Mouse (Mus musculus) lung, embryonic 15.5 days (tissue): ENCODE results near the gene Banp. TPM values are rescaled to one million over a fixed set of nuclear protein-coding genes. Genes with fewer than 3 reads are reported as not detected.

Experiments
- ATAC-seq: fragments of 200-750 bp; cut with Nextera tagmentation; 2 replicates; pipeline ENCODE4 v1.8.0; 2017; ENCODE audit warnings: moderate number of reproducible peaks, borderline replicate concordance; ENCODE audit not compliant: low FRiP score, low TSS enrichment; ENCODE audit errors: extremely low read depth
- H3K27ac ChIP-seq: fragments of 300-500 bp; sonication (generic); 2 replicates; pipeline ENCODE4 v1.5.1; 2015; ENCODE audit warnings: moderate library complexity, mild to moderate bottlenecking, inconsistent platforms
- H3K27me3 ChIP-seq: fragments of 300-500 bp; sonication (generic); 2 replicates; pipeline ENCODE4 v1.6.1; 2015; ENCODE audit warnings: inconsistent platforms
- H3K36me3 ChIP-seq: fragments of 300-500 bp; sonication (generic); 2 replicates; pipeline ENCODE4 v1.6.1; 2015; ENCODE audit warnings: inconsistent platforms
- H3K4me1 ChIP-seq: fragments of 300-500 bp; sonication (generic); 2 replicates; pipeline ENCODE4 v1.6.1; 2015; ENCODE audit warnings: inconsistent platforms
- H3K4me2 ChIP-seq: fragments of 300-500 bp; sonication (generic); 2 replicates; pipeline ENCODE4 v1.6.1; 2015; ENCODE audit warnings: inconsistent platforms, mild to moderate bottlenecking, moderate library complexity
- H3K4me3 ChIP-seq: fragments of 300-500 bp; sonication (generic); 2 replicates; pipeline ENCODE4 v1.5.1; 2015; ENCODE audit warnings: mild to moderate bottlenecking, inconsistent platforms
- H3K9ac ChIP-seq: fragments of 300-500 bp; sonication (generic); 2 replicates; pipeline ENCODE4 v1.6.1; 2015; ENCODE audit warnings: inconsistent platforms
- H3K9me3 ChIP-seq: fragments of 300-500 bp; sonication (generic); 2 replicates; pipeline ENCODE4 v1.6.1; 2016; ENCODE audit warnings: inconsistent platforms
- WGBS: fragments of 180-500 bp; shearing (Covaris S2); methylation state at CpG from one replicate; pipeline ENCODE4 v1.1.7; 2015; 5-methylcytosine and 5-hydroxymethylcytosine counted together
- polyA plus RNA-seq: library from polyadenylated mRNA; unstranded; fragments of >200 nt; fragmentation: Nextera tagmentation; extraction: Ambion mirVana; gene quantifications from 2 replicates; pipeline ENCODE4 v1.2.1, GENCODE M21; 2015

Gene Banp
- polyA plus RNA-seq, 1 experiment from 2014 or later: 50.4 TPM

GRCm38 (mm10) chr8:121930047-121930446, 19.5 kb upstream of the Banp start:
- Histone ChIP-seq H3K9ac (no peak overlapping the region), H3K9me3 (no peaks in the 10 kb centered on the region), H3K4me2 (no peak overlapping the region), H3K4me3 (no peak overlapping the region), H3K4me1 (peaks cover 8% of the 10 kb centered on the region), H3K27ac (no peak overlapping the region), H3K27me3 (no peaks in the 10 kb centered on the region), H3K36me3 (no peaks in the 10 kb centered on the region)
- WGBS: 83% methylated on average over 4 of the region's 4 CpGs
- no peak for ATAC-seq

GRCm38 (mm10) chr8:121931571-121931970, 18.0 kb upstream of the Banp start:
- Histone ChIP-seq H3K27ac (no peak overlapping the region), H3K36me3 (no peaks in the 10 kb centered on the region), H3K4me1 (peaks cover 15% of the 10 kb centered on the region), H3K9ac (no peak overlapping the region), H3K27me3 (no peaks in the 10 kb centered on the region), H3K9me3 (no peaks in the 10 kb centered on the region), H3K4me2 (no peak overlapping the region), H3K4me3 (no peak overlapping the region)
- WGBS: 70% methylated on average over 7 of the region's 7 CpGs
- ATAC-seq: no peak

GRCm38 (mm10) chr8:121932026-121932667, 17.4 kb upstream of the Banp start:
- H3K4me3 ChIP-seq: no peak overlapping the region
- WGBS: 69% methylated on average over 12 of the region's 12 CpGs
- no peak for ATAC-seq

GRCm38 (mm10) chr8:121932668-121933520, 16.7 kb upstream of the Banp start:
- Histone ChIP-seq H3K4me3 (no peak overlapping the region), H3K36me3 (no peaks in the 10 kb centered on the region), H3K4me1 (peaks cover 15% of the 10 kb centered on the region), H3K9ac (no peak overlapping the region), H3K27me3 (no peaks in the 10 kb centered on the region), H3K4me2 (no peak overlapping the region), H3K9me3 (no peaks in the 10 kb centered on the region), H3K27ac (no peak overlapping the region)
- ATAC-seq: no peak
- WGBS: 77% methylated on average over 14 of the region's 14 CpGs

More at GRCm38 (mm10) chr8:121932026-121932667, 17.4 kb upstream of the Banp start:
- no peak overlapping the region for H3K9ac ChIP-seq
- no peaks in the 10 kb centered on the region for H3K36me3 ChIP-seq
- no peak overlapping the region for H3K4me2 ChIP-seq
- no peaks in the 10 kb centered on the region for H3K27me3 ChIP-seq
- H3K9me3 ChIP-seq: no peaks in the 10 kb centered on the region
- no peak overlapping the region for H3K27ac ChIP-seq
- H3K4me1 ChIP-seq: peaks cover 15% of the 10 kb centered on the region

GRCm38 (mm10) chr8:121934506-121934905, 15.0 kb upstream of the Banp start:
- Histone ChIP-seq H3K27ac (peak overlapping the region; percentile 19; the same call in 1 of the 2 replicates), H3K9ac (no peak overlapping the region), H3K4me1 (peaks cover 15% of the 10 kb centered on the region), H3K4me3 (no peak overlapping the region), H3K9me3 (no peaks in the 10 kb centered on the region), H3K36me3 (no peaks in the 10 kb centered on the region), H3K27me3 (no peaks in the 10 kb centered on the region), H3K4me2 (no peak overlapping the region)
- WGBS: 30% methylated on average over 4 of the region's 4 CpGs
- ATAC-seq: no peak

GRCm38 (mm10) chr8:121934923-121935322, 14.6 kb upstream of the Banp start:
- ATAC-seq: no peak
- H3K36me3 ChIP-seq: no peaks in the 10 kb centered on the region
- H3K4me1 ChIP-seq: peaks cover 15% of the 10 kb centered on the region
- no peaks in the 10 kb centered on the region for H3K9me3 ChIP-seq
- no peak overlapping the region for H3K4me3 ChIP-seq
- H3K27ac ChIP-seq: peak overlapping the region; percentile 19; the same call in 1 of the 2 replicates
- H3K27me3 ChIP-seq: no peaks in the 10 kb centered on the region
- H3K4me2 ChIP-seq: no peak overlapping the region
- no peak overlapping the region for H3K9ac ChIP-seq

- 41% methylated on average over 12 of the region's 12 CpGs for WGBS
- Histone ChIP-seq H3K4me1 (peaks cover 15% of the 10 kb centered on the region), H3K4me3 (no peak overlapping the region), H3K27ac (peak overlapping the region; percentile 19; the same call in 1 of the 2 replicates), H3K36me3 (no peaks in the 10 kb centered on the region), H3K27me3 (no peaks in the 10 kb centered on the region), H3K9ac (no peak overlapping the region), H3K4me2 (no peak overlapping the region), H3K9me3 (no peaks in the 10 kb centered on the region)
- ATAC-seq: peak; percentile 44; the same call in 1 of the 2 replicates
Observed at GRCm38 (mm10) chr8:121935341-121936294, 13.9 kb upstream of the Banp start.

GRCm38 (mm10) chr8:121936391-121936790, 13.2 kb upstream of the Banp start:
- H3K9me3 ChIP-seq: no peaks in the 10 kb centered on the region
- no peaks in the 10 kb centered on the region for H3K27me3 ChIP-seq
- 38% methylated on average over 14 of the region's 14 CpGs for WGBS
- H3K4me1 ChIP-seq: peaks cover 15% of the 10 kb centered on the region
- H3K4me3 ChIP-seq: no peak overlapping the region
- ATAC-seq: no peak
- H3K27ac ChIP-seq: no peak overlapping the region
- H3K36me3 ChIP-seq: no peaks in the 10 kb centered on the region
- H3K9ac ChIP-seq: no peak overlapping the region
- H3K4me2 ChIP-seq: no peak overlapping the region

- Histone ChIP-seq H3K4me3 (no peak overlapping the region), H3K27ac (no peak overlapping the region), H3K4me1 (peaks cover 15% of the 10 kb centered on the region), H3K27me3 (no peaks in the 10 kb centered on the region), H3K9ac (no peak overlapping the region), H3K4me2 (no peak overlapping the region), H3K9me3 (no peaks in the 10 kb centered on the region), H3K36me3 (no peaks in the 10 kb centered on the region)
- 79% methylated on average over 7 of the region's 7 CpGs for WGBS
- ATAC-seq: no peak
Observed at GRCm38 (mm10) chr8:121938732-121939131, 10.8 kb upstream of the Banp start.

- 19% methylated on average over 2 of the region's 2 CpGs for WGBS
Observed at GRCm38 (mm10) chr8:121943057-121943540, 6.5 kb upstream of the Banp start.

GRCm38 (mm10) chr8:121943716-121944115, 5.8 kb upstream of the Banp start:
- Histone ChIP-seq H3K9ac (no peak overlapping the region), H3K4me1 (peaks cover 18% of the 10 kb centered on the region), H3K9me3 (no peaks in the 10 kb centered on the region), H3K36me3 (no peaks in the 10 kb centered on the region), H3K27ac (no peak overlapping the region), H3K4me3 (no peak overlapping the region), H3K27me3 (no peaks in the 10 kb centered on the region), H3K4me2 (no peak overlapping the region)
- 76% methylated on average over 8 of the region's 8 CpGs for WGBS
- no peak for ATAC-seq

More at GRCm38 (mm10) chr8:121943057-121943540, 6.5 kb upstream of the Banp start:
- Histone ChIP-seq H3K4me3 (no peak overlapping the region), H3K9me3 (no peaks in the 10 kb centered on the region), H3K27ac (no peak overlapping the region), H3K4me2 (no peak overlapping the region), H3K4me1 (peaks cover 12% of the 10 kb centered on the region), H3K36me3 (no peaks in the 10 kb centered on the region), H3K27me3 (no peaks in the 10 kb centered on the region), H3K9ac (no peak overlapping the region)
- no peak for ATAC-seq
